Mouse (Mus musculus) ES-Bruce4 (cell line): ENCODE results near the gene Anxa6.

Experiments used
- CTCF ChIP-seq: IDR thresholded peaks from one replicate; pipeline ENCODE4 v1.8.1; 2011; ENCODE audit warnings: low read depth, low read length
- EP300 ChIP-seq: IDR thresholded peaks from 2 replicates; pipeline ENCODE4 v1.6.1; 2011; ENCODE audit warnings: low read depth, low read length; ENCODE audit not compliant: insufficient read depth

DNA sequence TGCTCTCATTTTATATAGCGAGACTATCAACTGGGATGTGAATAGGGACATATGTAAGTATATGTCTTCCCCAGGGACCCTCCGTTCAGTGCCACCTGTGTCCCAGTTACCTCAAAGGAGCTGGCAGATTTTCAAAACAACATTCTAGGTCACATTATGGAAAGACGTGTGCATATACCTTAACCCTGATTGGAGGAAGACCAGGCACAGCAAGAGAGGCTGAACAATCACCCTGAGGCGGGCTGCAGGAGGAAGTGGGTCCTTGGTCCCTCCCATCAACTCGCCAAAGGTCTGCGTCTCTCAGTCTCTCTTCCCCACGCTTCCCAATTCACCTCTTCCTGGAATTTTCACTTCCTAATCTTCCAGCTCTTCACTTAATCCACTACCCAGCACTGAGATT is 76.3 kb downstream of the Anxa6 start:
- no peak for TF ChIP-seq EP300
- no peak for TF ChIP-seq CTCF
